Mouse (Mus musculus) ovary, postnatal 36 days (tissue): ENCODE data around the gene Kdelr1.

Experiments
- DNase-seq: peaks from one replicate; pipeline ENCODE4 v3.0.0; 2022; ENCODE audit warnings: low spot score, mixed read lengths

Kdelr1 gene

GRCm38 (mm10) chr7:45917004-45917704 lies 44.6 kb downstream of the Kdelr1 start:
- no peak for DNase-seq

DNA sequence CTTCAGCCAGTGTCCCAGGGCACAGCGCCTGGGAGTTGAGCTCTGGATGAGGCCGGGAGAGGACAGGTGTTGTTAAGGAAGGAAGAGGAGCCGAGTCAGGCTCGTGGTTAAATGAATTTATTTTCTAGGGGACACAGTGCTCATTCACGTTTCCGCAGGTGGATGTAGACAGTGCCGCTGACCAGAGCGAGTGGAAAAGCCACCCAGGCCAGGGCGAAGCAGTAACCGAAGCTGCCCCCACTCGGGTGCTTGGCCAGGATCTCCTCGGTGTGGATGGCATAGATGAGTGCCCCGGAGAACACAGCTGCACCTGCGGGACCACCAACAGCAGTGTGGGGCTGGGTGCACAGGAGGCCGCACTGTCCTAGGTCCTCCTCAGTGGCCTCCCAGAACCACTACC lies 45.4 kb downstream of the Kdelr1 start:
- DNase-seq: no peak

DNA sequence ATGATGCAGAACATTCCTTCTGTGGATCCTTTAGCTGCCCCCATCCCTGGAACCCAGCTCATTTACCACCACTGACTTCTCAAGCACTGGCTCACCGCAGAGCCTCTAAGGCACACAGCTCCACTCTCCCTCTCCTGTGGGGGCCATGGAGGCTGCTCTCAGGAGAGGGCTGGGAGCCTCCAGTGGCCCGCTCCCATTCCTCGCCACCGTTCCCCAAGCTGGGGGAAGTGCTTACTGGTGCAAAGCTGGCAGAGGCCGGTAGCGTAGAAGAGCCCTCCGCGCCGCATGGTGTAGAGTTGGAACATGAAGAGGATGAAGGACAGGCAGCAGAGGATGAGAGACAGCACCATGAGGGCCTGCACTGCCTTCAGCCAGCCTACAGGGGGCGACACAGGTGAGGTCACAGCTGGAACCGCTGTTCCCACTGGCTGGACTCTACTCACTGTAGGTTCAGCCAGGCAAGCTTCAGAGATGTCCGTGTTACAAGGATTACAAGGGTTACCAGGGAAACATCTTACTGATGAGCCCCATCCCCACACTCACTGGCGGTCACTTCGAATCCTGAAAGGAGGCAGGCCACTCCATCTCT lies 46.6 kb downstream of the Kdelr1 start:
- DNase-seq: no peak

DNA sequence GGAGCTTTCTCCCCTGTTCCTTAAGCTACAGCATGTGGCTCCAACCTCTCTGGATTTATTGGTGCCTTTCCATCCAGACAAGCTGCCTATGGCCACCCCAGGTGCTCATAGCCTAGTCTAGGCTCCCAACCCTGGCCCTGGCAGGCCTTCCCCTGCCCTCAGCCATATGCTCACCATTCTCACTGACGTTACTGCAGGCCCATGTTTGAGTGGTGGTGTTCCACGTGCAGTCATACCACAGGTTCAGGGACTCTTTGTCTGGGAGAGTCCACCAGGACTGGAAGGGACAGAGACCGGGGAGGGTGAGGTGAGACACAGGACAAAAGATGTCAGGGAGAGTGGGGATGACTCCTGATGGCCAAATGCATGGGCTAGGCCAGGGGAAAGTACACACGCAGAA lies 47.2 kb downstream of the Kdelr1 start:
- DNase-seq: no peak

- DNase-seq: peak; percentile 32
Observed at GRCm38 (mm10) chr7:45920583-45921241, 48.1 kb downstream of the Kdelr1 start.

DNA sequence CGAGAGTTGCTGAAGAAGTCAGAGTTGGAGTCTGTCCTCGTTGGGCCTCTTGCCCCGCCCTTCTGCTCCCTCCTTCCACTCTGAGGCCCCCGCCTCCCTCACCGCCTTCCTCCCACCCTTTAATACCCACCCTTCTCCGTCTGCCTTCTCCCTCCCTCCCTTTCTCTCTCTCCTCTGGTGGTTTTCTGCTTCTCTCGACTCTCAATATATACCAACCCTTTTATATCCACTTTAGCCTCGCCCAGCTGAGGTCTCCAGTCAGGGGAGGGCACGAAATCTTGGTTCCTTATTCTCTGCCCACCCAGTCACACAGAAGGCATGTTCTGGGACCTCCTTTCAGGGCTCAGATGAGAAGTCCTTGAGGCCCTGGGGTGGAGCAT lies 48.7 kb downstream of the Kdelr1 start, which contains the start of gene Emp3:
Gene Emp3 (minus strand): TSS at position 163 of the 380 bp plus-strand sequence.
- DNase-seq: peak; percentile 57

GRCm38 (mm10) chr7:45921950-45922600 lies 49.5 kb downstream of the Kdelr1 start:
- DNase-seq: no peak

- peak; percentile 92 for DNase-seq
Observed at GRCm38 (mm10) chr7:45922928-45923761, 50.6 kb downstream of the Kdelr1 start.

- peak; percentile 78 for DNase-seq
Observed at GRCm38 (mm10) chr7:45923762-45924428, 51.3 kb downstream of the Kdelr1 start, which contains the start of gene Ccdc114. TSS of gene Ccdc114 (plus strand) at chr7:45924072.

- peak; percentile 60 for DNase-seq
Observed at GRCm38 (mm10) chr7:45924429-45924816, 51.9 kb downstream of the Kdelr1 start.

GRCm38 (mm10) chr7:45928626-45929295 lies 56.2 kb downstream of the Kdelr1 start:
- DNase-seq: no peak

GRCm38 (mm10) chr7:45929688-45930087 lies 57.1 kb downstream of the Kdelr1 start:
- DNase-seq: no peak
